Mouse (Mus musculus) liver, embryonic 15.5 days (tissue): ENCODE data around the gene Hoxc5. TPM values are rescaled to one million over a fixed set of nuclear protein-coding genes. Genes with fewer than 3 reads are reported as not detected.

Experiments
- ATAC-seq: fragments of 200-750 bp; cut with Nextera tagmentation; 2 replicates; pipeline ENCODE4 v1.8.0; 2017; ENCODE audit warnings: moderate number of reproducible peaks, mild to moderate bottlenecking, moderate library complexity; ENCODE audit not compliant: insufficient read depth
- H3K27ac ChIP-seq: fragments of 300-500 bp; sonication (generic); replicated peaks from 2 replicates; pipeline ENCODE4 v1.5.1; 2015; ENCODE audit warnings: mild to moderate bottlenecking, inconsistent platforms
- H3K27me3 ChIP-seq: fragments of 300-500 bp; sonication (generic); 2 replicates; pipeline ENCODE4 v1.6.1; 2015; ENCODE audit warnings: mild to moderate bottlenecking, inconsistent platforms
- H3K36me3 ChIP-seq: fragments of 300-500 bp; sonication (generic); replicated peaks from 2 replicates; pipeline ENCODE4 v1.6.1; 2015; ENCODE audit warnings: moderate library complexity, mild to moderate bottlenecking, inconsistent platforms
- H3K4me1 ChIP-seq: fragments of 300-500 bp; sonication (generic); replicated peaks from 2 replicates; pipeline ENCODE4 v1.6.1; 2015; ENCODE audit warnings: inconsistent platforms
- H3K4me2 ChIP-seq: fragments of 300-500 bp; sonication (generic); 2 replicates; pipeline ENCODE4 v1.6.1; 2015; ENCODE audit warnings: moderate library complexity, mild to moderate bottlenecking, inconsistent platforms
- H3K4me3 ChIP-seq: fragments of 300-500 bp; sonication (generic); replicated peaks from 2 replicates; pipeline ENCODE4 v1.5.1; 2015; ENCODE audit warnings: mild to moderate bottlenecking, inconsistent platforms
- H3K9ac ChIP-seq: fragments of 300-500 bp; sonication (generic); 2 replicates; pipeline ENCODE4 v1.6.1; 2015; ENCODE audit warnings: moderate library complexity, mild to moderate bottlenecking, inconsistent platforms
- H3K9me3 ChIP-seq: fragments of 300-500 bp; sonication (generic); replicated peaks from 2 replicates; pipeline ENCODE4 v1.6.1; 2016; ENCODE audit warnings: inconsistent platforms
- WGBS: fragments of 180-500 bp; shearing (Covaris S2); methylation state at CpG from one replicate; pipeline ENCODE4 v1.1.7; 2015; ENCODE audit warnings: mixed read lengths; ENCODE audit not compliant: insufficient replicate concordance; 5-methylcytosine and 5-hydroxymethylcytosine counted together
- microRNA counts: library from miRNA; unstranded; fragments of <30 nt; microRNA quantifications from one replicate; lab custom pipeline; 2016
- microRNA-seq: library from miRNA; unstranded; fragments of <30 nt; microRNA quantifications from one replicate; pipeline ENCODE4, GENCODE M21; 2016
- polyA plus RNA-seq: library from polyadenylated mRNA; unstranded; fragments of >200 nt; fragmentation: Nextera tagmentation; extraction: Ambion mirVana; gene quantifications from 2 replicates; pipeline ENCODE4 v1.2.1, GENCODE M21; 2015

Hoxc5 gene
- polyA plus RNA-seq, 1 experiment from 2014 or later = 0.22 TPM

- H3K4me3 ChIP-seq = no peak overlapping the region
- WGBS = 36% methylated on average over 2 of the region's 2 CpGs
- no peak overlapping the region for H3K27ac ChIP-seq
- no peaks in the 10 kb centered on the region for H3K9me3 ChIP-seq
- no peak overlapping the region for H3K9ac ChIP-seq
- no peaks in the 10 kb centered on the region for H3K4me1 ChIP-seq
- ATAC-seq = no peak
- no peaks in the 10 kb centered on the region for H3K36me3 ChIP-seq
- H3K27me3 ChIP-seq = peaks cover 85% of the 10 kb centered on the region
- no peak overlapping the region for H3K4me2 ChIP-seq
Observed at GRCm38 (mm10) chr15:103056396-103056795, 89.2 kb downstream of the Hoxc5 start.

DNA sequence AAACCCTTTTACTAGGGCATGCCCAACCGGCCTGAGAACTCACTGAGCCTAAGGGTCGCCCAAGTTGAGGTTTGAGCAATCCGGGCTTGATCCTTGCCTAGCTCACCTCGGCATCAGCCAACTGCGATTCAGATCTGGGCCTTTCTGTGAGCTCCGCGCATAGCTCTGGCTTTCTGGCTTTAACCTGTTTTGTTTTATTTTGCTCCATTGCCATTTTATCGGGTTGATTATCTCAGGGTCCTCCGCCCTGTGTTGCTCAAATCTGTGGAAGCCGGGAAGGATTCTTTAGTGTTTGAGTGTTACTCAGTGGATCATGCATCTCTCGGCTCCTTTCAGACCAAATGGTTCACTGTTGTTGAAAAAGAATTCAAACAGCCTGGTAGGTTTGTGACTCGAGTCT is 91.5 kb downstream of the Hoxc5 start:
- Histone ChIP-seq H3K27me3 (peaks cover 92% of the 10 kb centered on the region), H3K27ac (no peak overlapping the region), H3K36me3 (no peaks in the 10 kb centered on the region), H3K4me1 (no peaks in the 10 kb centered on the region), H3K9me3 (no peaks in the 10 kb centered on the region), H3K9ac (no peak overlapping the region), H3K4me2 (no peak overlapping the region), H3K4me3 (no peak overlapping the region)
- no peak for ATAC-seq
- WGBS = 10% methylated on average over 12 of the region's 12 CpGs

- H3K36me3 ChIP-seq = no peaks in the 10 kb centered on the region
- WGBS = 4% methylated on average over 21 of the region's 21 CpGs
- no peak overlapping the region for H3K27ac ChIP-seq
- no peak overlapping the region for H3K4me2 ChIP-seq
- H3K4me3 ChIP-seq = no peak overlapping the region
- H3K27me3 ChIP-seq = peaks cover 94% of the 10 kb centered on the region
- no peaks in the 10 kb centered on the region for H3K9me3 ChIP-seq
- no peaks in the 10 kb centered on the region for H3K4me1 ChIP-seq
- no peak for ATAC-seq
- no peak overlapping the region for H3K9ac ChIP-seq
Observed at GRCm38 (mm10) chr15:103059393-103059992, 92.2 kb downstream of the Hoxc5 start.

GRCm38 (mm10) chr15:103060021-103060340 is 92.7 kb downstream of the Hoxc5 start:
- no peak overlapping the region for H3K4me3 ChIP-seq
- H3K27me3 ChIP-seq = peaks cover 96% of the 10 kb centered on the region
- WGBS = 11% methylated on average over 11 of the region's 11 CpGs
- no peak overlapping the region for H3K27ac ChIP-seq
- no peaks in the 10 kb centered on the region for H3K9me3 ChIP-seq
- no peaks in the 10 kb centered on the region for H3K4me1 ChIP-seq
- H3K9ac ChIP-seq = no peak overlapping the region
- H3K4me2 ChIP-seq = no peak overlapping the region; the same call in 1 of the 2 replicates
- ATAC-seq = no peak
- H3K36me3 ChIP-seq = no peaks in the 10 kb centered on the region

DNA sequence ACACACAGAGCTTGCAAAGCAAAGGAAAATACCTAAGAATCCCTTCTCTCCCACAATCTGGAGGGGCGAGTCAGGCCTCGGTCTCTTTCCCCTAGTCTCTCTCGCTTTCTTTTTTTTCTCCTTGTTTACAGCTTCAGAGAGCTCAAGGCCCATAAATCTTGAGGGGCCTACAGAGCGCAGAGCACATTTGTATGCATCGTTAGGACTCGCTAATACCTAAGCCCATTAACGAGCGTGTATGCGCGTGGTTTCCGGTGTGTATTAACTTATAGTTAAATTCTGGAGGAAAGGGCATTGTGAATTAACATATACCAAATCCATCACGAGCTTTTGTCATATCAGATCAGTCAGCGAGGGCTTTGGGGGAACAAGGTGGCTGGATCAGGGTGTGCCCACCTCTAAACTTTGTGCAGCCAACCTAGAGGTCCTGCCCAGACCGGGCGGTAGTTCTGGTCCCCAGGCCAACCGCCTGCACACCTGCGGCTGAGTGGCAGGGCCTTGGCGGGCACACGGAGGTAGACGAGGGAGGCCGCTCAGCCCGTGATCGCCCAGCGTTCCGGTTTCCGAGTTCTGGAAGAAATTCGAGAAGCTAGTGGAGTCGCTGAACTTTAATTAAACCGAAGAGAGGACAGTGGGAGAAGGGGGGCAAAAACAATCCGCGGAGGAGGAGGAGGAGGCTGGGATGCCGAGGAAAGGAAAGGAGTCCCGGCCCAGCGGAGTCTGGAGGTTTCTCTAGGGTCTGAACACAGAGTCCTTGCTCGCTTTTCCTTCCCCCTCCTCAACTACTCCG is 93.3 kb downstream of the Hoxc5 start:
- H3K36me3 ChIP-seq = no peaks in the 10 kb centered on the region
- no peaks in the 10 kb centered on the region for H3K9me3 ChIP-seq
- no peak overlapping the region for H3K9ac ChIP-seq
- WGBS = 3% methylated on average over 36 of the region's 36 CpGs
- no peaks in the 10 kb centered on the region for H3K4me1 ChIP-seq
- ATAC-seq = no peak
- H3K27me3 ChIP-seq = peaks cover 96% of the 10 kb centered on the region
- H3K4me2 ChIP-seq = peak overlapping the region; percentile 23
- H3K27ac ChIP-seq = no peak overlapping the region
- no peak overlapping the region for H3K4me3 ChIP-seq

- ATAC-seq = no peak
- no peak overlapping the region for H3K9ac ChIP-seq
- 2% methylated on average over 30 of the region's 30 CpGs for WGBS
- no peaks in the 10 kb centered on the region for H3K9me3 ChIP-seq
- H3K4me1 ChIP-seq = no peaks in the 10 kb centered on the region
- peaks cover 97% of the 10 kb centered on the region for H3K27me3 ChIP-seq
- no peak overlapping the region for H3K4me2 ChIP-seq
- H3K36me3 ChIP-seq = no peaks in the 10 kb centered on the region
- H3K27ac ChIP-seq = no peak overlapping the region
- H3K4me3 ChIP-seq = no peak overlapping the region
Observed at GRCm38 (mm10) chr15:103061131-103061825, 94.0 kb downstream of the Hoxc5 start.

DNA sequence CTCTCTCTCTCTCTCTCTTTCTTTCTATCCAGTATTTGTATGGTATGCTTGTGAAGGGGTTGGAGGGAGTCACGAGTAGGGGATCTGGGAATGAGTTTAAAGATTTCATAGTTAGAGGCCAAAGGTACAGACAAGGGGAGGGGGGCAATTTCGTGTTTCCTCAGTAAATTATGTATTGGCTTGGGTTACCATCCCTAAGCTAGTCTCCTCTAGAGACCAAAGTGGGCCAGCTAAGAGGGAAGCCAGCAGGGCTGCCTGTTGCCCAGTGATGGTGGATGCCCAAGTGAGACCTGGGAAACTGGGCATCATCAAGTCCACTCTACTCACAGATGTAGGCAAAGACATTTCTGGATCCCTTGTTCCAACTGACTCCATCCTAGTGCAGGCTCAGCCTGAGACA is 94.7 kb downstream of the Hoxc5 start:
- ATAC-seq = no peak
- H3K9ac ChIP-seq = no peak overlapping the region
- H3K4me1 ChIP-seq = no peaks in the 10 kb centered on the region
- no peak overlapping the region for H3K4me3 ChIP-seq
- H3K27me3 ChIP-seq = peaks cover 96% of the 10 kb centered on the region
- no peak overlapping the region for H3K4me2 ChIP-seq
- 7% methylated on average over 2 of the region's 2 CpGs for WGBS
- no peak overlapping the region for H3K27ac ChIP-seq
- no peaks in the 10 kb centered on the region for H3K36me3 ChIP-seq
- H3K9me3 ChIP-seq = no peaks in the 10 kb centered on the region

DNA sequence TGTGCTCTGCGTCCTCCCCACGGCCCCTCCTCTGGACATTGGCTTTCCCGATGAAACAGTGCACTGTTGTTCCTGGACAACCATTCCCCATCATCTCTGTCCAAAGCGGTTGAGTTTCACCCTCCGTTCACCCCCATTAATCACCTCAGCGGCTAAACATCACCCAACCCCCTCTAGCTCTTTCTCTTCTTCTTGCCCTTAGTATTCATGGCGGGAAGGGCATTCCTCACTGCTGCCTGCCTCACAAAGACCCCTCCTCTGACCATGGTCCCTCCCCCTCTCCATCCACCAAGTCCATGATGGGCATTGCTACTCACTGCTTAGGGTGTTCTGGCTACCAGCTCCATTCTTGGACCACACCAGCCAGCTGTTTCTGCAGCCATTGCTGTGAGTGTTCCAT is 98.4 kb downstream of the Hoxc5 start:
- 38% methylated on average over 7 of the region's 7 CpGs for WGBS
- H3K9me3 ChIP-seq = no peaks in the 10 kb centered on the region

More for the DNA sequence above, 98.4 kb downstream of the Hoxc5 start:
- Histone ChIP-seq H3K36me3 (no peaks in the 10 kb centered on the region), H3K4me2 (no peak overlapping the region), H3K27ac (no peak overlapping the region), H3K9ac (no peak overlapping the region), H3K27me3 (peaks cover 99% of the 10 kb centered on the region), H3K4me1 (no peaks in the 10 kb centered on the region; the same call in 1 of the 2 replicates), H3K4me3 (no peak overlapping the region)
- no peak for ATAC-seq

MicroRNAs encoded within 50 kb of the gene (microRNA counts, 519-probe panel; counts per million panel counts)
- microRNA mmu-miR-615-3p (lab: Ali Mortazavi, UCI) (not detected), microRNA mmu-miR-615-5p (lab: Ali Mortazavi, UCI) (not detected)

Small RNAs within 50 kb of the gene (microRNA-seq; reads per million reads assigned to microRNA genes)
- gene Mir196a-2 (13.4 reads per million, percentile 31 among the genes with 10 or more reads in this experiment), gene Mir615 (68.8 reads per million, percentile 49 among the genes with 10 or more reads in this experiment)

Other genes with a start within 250 kb of the Hoxc5 start
- 12.8 and 14.5 TPM in 2 replicates for gene Calcoco1, start 245.3 kb upstream of the Hoxc5 start, polyA plus RNA-seq
- not detected in 2 replicates for gene Hoxc13, start 46.3 kb upstream of the Hoxc5 start, polyA plus RNA-seq
- gene Hoxc12, start 30.7 kb upstream of the Hoxc5 start, polyA plus RNA-seq = not detected in 2 replicates
- not detected in 2 replicates for gene Hoxc11, start 13.0 kb upstream of the Hoxc5 start, polyA plus RNA-seq
- gene Hoxc10, start 647 bp upstream of the Hoxc5 start, polyA plus RNA-seq = not detected in 2 replicates
- not detected in 2 replicates for gene Hoxc9, start 9.0 kb downstream of the Hoxc5 start, polyA plus RNA-seq
- 0.03 TPM in 1 of 2 replicates, not detected in the other for gene Hoxc8, start 23.2 kb downstream of the Hoxc5 start, polyA plus RNA-seq
- 0.09 TPM in 1 of 2 replicates, not detected in the other for gene Hoxc6, start 30.8 kb downstream of the Hoxc5 start, polyA plus RNA-seq
- gene Hoxc4, start 51.5 kb downstream of the Hoxc5 start, polyA plus RNA-seq = 0.15 and 0.26 TPM in 2 replicates
- 4.6 and 5.4 TPM in 2 replicates for gene Smug1, start 199.6 kb downstream of the Hoxc5 start, polyA plus RNA-seq